Mouse (Mus musculus) lung, postnatal 14 days (tissue): Measurements from ENCODE around the gene Gtf3c1.

Experiments used
- DNase-seq: peaks from one replicate; pipeline ENCODE4 v3.0.0; 2021

Gene Gtf3c1

DNA sequence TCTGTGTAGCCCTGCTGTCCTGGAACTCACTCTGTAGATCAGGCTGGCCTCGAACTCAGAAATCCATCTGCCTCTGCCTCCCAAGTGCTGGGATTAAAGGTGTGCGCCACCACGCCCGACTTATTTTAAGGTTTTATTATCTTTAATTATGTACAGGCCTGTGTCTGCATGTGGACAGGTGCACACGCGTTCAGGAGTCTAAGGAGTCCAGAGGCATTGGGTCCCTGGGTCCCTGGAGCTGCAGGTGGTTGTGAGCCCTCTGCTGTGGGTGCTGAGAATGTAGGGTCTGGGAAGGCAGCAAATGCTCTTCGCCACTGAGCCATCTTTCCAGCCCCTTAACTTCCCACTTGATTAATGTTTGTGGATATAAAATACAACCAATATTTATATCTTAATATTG lies 92.1 kb downstream of the Gtf3c1 start:
- no peak for DNase-seq

DNA sequence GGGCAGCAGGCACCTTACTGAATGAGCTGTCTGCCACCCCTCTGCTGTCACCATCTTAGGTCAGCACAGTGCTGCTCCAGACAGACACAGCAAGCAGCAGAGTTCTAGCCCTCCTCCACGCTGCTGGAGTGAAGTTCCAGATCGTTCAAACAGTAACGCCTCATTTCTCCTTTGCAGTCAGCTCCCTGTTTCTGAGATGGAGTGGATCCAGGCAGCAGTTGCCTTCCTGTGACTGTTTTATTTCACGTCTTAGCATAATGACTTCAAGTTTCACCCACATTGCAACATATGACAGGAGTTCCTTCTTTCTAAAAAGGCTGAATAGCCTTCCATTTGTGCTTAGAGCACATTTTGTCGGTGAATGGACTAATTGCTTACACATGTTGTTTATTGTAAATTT lies 94.0 kb downstream of the Gtf3c1 start:
- DNase-seq: no peak

DNA sequence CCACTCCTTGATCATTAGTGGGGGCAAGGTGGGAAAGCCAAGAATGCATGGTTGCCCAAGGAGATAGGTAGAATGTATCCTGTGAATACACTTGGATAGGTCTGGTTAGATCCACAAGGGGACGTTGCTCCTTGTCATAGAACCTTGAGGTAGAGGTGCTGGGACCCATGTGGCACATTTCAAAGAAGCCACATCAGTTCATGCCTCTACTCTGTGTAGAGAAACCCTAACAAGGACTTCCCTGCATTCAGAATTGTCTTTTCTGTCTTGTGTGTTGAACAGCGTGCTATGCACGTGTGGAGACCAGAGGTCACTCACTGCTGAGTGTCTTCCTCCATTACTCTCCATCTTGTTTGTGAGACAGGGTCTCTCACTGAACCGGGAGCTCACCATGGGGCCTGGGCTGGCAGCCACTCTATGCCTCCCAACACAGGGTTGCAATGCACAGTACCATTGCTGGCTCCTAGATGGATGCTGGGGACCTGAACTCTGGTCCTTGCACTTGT lies 99.3 kb downstream of the Gtf3c1 start:
- no peak for DNase-seq

DNA sequence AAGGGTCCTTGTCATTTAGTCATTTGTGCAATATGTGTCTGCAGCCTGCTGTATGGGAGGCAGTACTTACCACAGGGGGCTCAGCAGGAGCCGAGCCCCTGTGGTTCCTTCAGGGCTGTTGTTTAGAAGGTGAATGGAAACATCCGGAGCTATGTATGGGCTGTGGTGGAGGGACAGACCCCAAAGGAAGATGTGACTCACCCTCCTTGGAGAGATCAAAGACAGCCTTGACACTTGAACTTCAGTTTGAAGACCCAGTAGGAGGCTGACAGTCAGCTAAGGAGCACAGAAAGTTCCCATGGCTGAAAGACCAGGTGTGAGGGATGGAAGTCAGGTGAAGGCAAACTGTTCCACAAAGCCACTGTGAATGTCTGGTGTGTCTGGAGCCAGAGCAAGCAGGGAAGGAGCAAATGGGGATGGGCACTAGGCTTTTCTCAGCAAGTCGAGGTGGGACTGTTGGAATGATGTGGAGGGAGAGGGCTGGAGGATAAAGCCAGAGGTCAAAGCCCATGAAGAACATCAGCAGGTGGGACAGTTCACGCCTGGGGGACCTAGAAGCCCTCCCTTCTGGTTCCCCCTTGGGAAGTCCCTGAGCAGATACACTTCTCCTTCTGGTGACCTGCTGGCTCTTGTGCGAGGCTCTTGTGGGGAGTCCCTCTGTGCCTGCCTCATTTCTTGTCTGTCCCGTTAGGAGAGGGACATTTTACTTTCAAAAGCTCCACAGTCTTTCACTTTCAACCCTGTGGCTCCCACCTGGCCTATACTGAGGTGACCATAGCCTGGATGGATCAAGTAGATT lies 100.0 kb downstream of the Gtf3c1 start:
- DNase-seq: no peak

DNA sequence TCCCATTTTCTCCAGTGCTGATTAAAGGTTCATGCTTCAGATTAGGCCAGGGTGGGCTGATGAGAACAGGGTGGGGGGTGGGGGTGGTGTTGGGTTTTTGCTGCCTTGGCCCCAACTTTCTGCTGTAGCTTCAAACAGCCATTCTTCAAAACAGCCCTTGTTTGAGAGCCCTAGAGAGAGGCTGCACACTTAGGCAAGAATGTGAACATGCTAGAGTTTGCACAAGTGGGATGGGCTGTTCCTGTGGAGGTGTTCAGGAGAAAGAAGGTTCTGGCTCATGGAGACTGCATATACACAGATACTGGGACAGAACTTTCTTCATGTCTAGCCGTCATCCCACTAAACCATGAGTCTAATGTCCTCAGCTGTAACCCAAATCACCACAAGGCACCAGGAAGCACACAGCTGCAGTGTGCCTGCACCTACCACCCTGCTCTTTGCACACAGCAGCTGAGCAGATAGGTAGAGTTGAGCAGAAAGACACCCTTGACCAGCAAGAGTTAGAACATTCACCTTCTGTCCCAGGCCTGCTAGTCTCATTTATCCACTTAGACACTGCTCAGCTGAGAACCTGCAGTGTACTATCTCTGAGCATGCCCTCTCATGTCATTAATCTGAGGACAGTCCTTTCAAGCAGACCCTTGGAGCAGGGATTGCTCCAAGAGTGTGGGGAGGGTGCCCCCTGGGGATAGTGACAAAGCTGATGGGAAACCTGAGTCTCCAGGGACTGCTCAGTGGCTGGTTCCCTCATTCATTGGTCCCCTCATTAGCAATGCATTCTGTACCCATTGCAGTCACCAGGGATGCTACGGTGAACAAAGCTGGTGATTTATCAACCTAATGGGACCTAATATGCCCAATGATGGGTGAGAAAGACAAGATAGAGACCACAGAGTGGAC lies 101.1 kb downstream of the Gtf3c1 start:
- no peak for DNase-seq

DNA sequence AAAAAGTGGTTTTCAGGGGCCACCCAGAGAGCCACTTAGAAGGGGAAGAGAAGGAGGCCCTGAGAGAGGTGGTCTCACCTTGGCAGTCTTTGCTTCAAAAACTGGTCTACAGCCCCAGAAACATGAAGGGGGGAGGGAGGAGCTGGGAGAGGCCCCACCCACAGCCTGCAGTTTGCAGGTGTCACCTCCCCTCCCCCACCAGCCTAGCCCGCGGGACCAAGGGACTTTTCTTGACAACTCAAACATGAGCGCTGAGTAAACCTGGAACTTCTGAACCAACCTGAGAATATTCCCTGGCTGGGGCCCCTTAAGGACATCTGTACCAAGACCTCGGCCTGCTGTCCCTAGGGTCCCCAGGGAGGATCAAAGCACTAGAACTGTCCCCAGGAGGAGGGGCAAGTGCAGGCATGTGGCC lies 101.8 kb downstream of the Gtf3c1 start:
- DNase-seq: no peak

DNA sequence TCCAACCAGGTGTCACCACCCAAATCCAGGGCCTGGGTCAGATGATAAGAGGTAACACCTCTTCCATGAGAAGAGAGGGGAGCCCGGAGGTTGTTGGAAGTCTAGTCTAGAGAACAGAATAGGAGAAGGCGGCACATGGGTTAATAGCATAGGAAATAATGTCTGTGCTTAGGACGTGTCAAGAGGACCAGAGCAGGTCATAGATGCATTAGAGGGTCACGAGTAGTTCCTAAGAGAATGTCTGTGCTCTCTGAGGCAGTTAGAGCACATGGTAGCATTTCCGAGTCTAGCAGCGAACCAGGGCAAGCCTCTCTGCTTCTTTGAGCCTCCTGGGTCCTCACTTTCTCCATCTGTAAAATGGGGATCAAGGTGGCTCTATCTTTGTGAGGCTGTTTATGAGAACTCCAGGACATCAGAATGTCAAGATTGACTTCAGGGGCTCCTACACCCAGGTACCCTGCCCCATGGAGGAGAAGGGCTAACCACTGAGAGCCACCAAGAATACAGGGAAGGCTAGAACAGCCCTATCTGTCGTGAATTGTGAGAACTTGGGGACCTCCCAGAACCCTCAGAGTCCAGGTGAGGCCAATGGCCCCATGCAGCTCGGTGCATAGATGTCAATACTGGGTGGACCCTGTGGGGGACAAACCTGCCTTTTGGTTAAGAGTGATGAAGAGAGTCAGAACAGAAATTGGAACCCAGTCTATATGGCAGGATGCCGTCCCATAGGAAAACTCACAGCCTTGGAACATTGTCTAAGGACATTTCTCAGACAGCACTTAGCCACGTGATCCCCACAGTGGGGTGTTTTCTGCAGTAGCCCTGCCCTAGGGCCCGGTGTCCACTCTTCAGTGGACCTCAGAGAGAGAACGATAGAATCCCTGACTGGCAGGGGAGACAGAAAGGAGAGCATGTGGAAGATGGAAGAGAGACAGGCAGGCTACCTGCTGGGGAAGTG lies 102.9 kb downstream of the Gtf3c1 start:
- no peak for DNase-seq

DNA sequence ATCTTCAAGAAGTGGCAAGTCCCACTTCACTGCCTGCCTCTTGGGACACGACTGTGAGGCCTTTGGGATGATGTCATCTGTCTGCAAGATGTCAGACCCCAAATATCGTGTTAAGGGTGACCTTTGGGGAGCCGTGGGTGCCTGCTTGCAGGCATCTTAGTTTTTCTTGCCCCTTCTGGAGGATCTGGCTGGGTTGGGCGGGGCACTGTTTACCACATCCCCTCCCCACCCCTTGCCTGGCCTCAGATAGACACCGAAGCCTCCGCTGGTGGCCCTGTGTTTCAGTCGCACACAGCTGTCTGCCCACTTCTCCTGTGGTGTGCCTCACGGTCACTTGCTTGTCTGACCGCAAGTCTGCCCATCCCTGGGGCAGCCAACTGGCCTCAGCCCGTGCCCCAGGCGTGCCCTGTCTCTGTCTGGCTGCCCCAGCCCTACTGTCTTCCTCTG lies 104.4 kb downstream of the Gtf3c1 start, which contains the start of gene Il21r:
TSS of gene Il21r (plus strand) at position 245 of the 447 bp plus-strand sequence.
- no peak for DNase-seq

DNA sequence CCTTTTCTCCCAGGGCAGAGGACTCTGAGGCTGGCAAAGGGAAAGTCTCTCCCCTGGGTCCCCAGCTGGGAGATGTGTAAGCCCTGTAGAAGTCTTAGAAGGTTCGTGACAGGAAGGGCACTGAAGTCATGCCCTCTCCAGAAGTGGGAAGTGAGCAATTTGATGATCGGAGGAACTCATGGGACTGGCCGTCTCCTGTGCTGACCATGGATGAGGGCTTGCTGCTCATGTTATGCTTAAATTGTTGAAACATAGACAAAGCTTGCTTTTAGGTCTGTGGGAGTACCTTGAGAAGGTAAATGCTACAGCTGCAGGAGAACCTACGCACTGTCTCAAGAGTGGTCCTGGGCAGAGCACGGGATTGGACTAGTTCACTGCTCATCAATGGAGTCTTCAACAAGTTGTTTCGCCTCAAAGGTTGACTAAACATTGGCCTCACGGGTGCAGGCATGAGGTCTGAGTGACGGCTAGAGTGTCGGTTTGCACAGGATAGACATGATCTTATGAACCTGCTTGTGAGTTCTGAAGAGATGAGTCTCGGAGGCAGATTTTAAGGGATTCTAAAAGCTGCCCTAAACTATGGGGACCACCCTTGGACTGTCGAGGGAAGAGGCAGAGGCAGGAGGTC lies 105.6 kb downstream of the Gtf3c1 start:
- DNase-seq: no peak

DNA sequence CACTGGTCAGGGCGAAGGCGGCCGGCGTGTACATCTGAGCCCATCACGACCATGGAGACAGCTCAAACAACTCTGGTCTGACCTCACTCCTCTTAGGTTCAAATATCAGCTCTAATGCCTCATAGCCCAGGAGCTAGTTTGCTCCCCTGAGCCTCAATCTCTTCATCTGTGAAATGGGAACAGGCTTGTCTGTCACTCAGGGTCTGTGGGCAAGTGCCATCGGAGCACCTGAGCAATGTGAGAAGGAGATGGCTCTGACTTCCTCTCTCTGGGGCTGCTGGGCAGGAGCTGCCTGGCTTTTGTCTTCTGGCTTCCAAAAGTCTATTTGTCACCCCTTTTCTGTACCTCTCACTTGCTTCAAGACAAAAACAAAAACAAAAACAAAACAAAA lies 106.3 kb downstream of the Gtf3c1 start:
- DNase-seq: no peak

DNA sequence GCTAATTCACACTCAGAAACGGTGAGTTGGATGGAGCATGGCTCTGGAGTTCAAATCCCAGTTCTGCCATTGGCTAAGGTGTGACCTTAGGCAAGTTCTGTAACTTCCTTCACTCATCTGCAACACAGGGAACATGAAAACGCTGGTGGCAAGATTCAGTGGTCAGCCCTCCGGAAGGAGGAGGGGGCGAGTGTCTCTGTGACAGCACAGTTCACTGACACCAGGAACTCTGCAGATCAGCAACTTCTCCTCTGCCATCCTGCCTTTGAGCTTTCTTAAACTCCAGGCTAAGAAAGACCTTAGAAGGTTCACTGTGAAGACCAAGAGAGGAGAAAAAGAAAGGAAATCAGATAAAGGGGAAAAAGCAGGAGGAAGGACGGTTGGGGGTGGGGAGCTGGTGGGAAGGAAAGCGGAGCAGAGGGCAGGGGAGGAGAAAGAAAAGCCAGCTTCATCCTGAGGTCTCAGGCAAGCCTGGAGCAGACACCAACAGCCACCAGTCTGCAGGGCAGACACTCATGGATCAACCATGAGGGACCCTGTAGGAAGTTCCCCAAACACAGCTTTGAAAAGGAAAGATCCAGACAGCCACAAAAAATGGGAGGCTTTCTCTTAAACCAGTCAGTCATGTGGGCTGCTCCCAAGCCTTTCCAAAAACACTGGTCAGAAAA lies 106.8 kb downstream of the Gtf3c1 start:
- DNase-seq: no peak

DNA sequence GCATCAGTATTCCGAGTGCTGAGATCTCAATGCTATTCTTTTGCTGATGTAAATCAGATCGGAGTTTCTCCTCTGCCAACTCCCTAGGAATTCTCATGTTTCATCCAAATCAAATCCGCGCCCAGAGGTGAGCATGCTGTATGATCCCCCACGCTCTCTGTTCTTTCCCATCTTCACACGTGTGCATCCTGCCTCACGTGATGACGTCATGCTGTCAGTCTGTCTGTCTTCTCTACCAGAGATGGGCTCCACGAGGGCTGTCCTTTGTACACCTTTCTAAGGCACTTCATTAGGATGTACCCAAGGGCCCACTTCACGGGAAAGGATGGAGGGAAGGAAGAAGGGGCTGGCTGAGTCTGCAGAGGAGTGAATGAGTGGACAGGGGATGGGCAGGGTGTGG lies 107.4 kb downstream of the Gtf3c1 start:
- DNase-seq: no peak

DNA sequence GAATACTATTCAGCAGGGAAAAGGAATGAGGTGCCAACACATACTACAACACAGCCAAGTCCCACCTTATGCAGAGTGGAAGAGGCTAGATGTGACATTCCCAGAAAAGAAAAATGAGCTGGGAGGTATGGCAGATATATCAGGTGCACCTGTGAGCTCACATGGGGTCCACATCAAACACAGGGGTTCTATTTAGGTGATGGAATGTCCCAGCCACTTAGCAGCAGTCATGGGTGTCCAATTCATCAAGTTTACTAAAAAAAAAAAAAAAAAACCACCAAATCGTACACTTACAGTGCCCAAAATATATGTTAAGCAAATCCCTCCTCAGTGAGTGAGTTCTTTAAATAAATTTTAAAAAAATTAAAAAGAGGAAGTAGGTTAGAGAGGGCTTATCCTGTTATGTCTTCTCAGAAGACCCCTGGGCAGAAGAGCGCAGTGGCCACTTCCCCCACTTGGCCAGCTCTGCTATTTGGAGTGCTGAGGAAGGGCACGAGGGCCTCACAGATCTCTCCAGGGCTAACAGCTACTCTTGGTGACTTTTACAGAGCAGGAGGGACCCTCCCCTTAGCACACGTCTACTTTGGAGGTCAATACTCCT lies 108.1 kb downstream of the Gtf3c1 start:
- DNase-seq: no peak

DNA sequence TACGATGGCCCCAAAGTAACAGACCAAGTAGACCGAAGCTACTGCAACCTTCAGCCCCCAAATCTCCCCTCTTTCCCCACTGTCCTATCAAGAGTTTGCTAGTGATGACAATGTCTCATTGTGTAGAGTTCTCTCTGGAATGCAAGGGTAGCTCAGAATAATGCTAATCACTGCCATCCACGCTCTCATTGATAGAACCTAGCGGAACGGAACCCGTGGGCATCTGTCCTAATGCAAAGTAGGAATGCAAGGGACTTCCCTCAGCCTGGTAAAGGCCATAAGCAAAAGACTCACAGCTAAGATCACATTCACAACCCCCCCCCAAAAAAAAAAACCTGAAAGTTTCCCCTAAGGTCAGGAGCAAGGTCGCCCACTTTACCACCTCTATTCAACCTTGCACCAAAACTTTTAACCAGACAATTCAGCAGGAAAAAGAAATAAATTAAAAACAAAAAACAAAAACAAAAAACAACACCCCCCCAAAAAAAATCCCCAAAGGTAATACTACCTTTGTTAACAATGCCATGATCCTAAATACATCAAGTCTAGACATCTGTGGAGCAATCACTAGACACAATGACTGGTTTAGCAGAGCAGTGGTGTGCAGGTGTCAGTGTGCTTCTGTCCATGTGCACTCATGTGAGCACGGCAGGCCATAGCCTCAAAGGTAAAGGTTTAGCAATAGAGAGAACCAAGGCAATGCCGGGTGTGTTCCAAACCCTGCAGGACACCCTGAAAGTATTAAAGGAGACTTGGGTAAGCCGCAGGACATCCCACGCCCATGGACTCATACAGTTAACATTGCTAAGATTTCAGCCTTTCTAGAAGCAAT lies 109.8 kb downstream of the Gtf3c1 start:
- no peak for DNase-seq

DNA sequence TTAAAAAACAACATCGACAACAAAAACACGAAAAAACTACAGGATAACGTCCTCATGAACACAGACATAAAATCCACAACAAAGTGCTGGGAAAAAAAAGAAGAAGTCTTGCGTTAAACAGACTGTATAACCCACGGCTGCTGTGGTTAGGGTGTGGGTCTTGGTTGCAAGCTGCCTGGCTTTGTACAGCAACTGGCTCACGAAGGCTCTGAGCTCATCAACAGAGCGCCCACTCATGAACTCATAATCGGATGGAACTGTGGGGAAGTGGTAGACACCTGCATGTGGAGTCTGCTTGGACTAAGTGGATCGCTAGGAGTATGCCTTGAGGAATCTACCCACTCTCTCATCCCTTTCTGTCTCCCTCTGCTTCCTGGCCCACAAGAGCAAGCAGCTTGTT lies 110.5 kb downstream of the Gtf3c1 start:
- no peak for DNase-seq

DNA sequence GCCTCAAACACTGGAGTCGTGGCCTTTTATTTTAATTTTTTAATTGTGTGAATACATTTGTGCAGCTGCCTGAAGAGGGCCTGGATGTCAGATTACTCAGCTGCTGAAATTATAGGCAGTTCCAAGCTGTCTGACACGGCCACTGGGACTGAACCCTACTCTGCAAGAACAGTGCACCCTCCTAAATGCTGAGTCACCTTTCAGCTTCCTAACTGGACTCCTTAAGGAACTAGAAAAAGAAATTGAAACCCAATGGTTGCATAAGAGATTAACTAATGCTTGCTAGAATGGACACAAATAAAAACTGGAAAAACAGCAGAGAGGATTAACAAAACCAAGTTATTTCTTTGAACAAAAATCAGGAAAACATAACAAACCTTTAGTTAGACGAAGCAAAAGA lies 111.2 kb downstream of the Gtf3c1 start:
- DNase-seq: no peak

DNA sequence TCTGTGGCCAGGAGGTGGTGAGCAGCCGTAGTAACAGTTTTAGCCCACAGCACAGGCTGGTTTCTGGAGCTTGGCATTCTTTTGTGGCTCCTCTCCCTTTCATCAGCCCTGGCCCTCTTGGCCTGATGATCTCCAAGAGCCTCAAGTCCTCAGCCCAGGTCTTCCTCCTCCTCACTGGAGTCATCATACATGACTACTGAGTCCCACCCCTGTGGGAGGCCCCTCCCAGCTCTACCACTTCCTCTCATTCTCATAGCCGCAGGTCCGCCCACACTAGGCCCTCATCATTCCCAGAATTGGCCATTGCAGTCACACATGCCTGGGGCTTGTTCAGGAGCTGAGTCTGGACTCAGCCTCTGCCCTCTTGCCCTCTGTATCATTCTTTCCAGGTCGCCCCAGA lies 113.7 kb downstream of the Gtf3c1 start:
- DNase-seq: no peak
